Mouse (Mus musculus): ENCODE measurements at regions not wholly inside any gene's neighbourhood (a gene's known extent, or its start where the extent isn't known, plus 50 kb on each side); places are given as distances from the start of the nearest gene placed in this dataset.

DNA sequence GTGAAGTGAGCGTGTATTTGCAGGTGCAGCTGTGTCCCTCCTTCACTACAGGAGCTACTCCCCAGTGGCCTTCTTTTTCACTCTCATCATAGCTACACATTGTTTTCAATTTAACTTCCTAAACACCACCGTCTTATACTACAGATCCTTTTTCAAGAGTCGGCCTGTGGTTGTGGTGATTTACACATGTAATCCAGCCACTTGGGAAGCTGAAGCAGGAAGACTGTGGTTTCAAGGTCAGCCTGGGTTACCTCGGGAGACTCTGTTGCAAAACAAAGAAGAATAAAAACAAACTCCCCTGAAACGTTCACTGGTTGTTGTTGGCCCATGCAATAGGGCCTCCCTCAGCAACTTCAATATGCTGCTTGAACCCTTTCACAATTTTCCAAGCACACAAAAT is 153.8 kb upstream of the Kcnh8 start:
- no peak for DNase-seq (ENCODE audit: low read depth, low spot score)

DNA sequence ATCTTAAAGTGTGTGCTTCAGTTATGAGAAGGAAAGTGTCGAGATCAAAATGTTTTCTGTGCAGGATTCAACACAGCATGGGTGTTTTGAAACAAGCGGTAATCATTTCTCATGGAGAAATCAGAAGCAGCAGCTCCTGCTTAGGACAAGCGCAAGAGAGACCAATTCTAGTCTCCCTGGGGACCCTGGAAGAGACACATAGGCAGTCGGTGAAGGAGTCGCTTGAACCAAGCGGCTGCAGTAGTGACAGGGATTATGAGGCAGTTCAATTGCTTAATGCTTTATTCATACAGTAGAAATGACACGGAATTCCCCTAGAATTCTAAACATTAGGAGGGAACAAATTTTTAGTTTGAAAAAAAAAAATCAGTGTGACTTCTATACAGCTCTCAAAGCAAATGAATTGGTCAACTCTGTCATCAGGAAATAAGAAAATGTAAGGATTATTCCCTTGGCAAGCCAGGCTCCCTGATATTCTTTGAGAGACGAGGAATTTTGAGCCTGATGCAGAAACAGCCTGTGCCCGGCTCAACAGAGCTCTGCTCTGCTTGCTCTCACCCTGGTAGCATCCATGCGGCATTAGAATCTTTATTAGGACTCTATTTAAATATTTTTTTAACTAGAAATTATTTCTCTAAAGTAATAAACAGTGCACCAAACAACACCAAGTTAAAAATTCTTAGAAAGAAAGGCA is 143.1 kb upstream of the Kcnh8 start:
- no peak for DNase-seq (ENCODE audit: low read depth, low spot score)

DNA sequence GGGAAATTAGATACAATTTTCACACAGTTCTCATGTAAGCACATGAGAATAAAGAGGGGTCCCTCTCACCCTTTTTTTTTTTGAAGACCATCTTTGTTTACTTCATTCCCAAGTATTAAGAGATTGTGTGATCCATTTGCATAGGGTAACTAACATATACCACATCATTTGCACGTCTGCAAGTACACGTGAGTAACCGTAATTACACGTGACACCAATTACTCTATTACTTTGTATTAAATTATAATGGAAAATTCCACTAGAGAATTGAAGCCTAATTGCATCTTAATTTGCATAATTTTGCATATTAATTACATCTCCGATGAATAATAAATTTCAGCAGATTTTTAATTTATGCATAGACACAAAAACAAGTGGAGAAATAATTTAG is 142.5 kb upstream of the Kcnh8 start:
- DNase-seq (ENCODE audit: low read depth, low spot score) = no peak

DNA sequence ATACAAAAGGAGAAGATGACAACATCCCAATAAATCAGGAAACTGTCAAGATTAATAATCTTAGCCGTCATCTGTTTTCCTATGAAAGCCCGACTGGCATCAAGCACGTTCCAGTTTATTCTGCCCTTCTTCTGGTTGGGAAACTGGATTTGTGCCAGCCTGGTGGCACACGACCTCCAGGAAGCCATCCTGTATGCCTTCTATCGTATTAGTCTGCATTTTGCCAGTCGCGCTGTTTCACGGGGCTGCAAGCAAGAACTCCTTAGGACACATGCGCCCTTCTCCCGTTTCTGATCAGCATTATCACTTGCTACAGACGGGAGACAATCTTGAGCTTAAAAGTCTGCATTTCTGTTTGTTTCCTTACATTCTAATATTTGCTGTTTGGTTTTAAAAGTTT is 141.2 kb upstream of the Kcnh8 start:
- DNase-seq (ENCODE audit: low read depth, low spot score) = no peak

DNA sequence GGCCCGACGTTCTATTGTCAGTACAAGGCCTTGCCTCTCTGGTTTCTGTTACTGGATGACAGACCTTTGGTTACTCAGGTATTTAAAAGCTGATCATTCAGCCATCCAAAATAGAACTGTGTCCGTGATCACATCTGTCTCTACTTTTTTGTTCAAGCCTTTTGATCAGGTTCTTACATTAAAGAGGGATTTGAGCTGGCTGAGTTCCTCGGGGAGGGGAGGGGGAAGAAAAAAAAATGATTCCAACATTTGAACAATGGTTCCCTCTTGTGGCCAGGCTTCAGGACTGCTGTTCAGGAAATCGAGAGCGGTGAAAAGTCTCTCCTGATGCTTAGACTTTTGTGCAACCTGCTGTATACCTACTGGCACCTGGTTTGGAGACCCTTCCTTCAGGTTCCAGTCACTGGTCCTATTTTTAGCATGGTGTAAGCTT is 140.8 kb upstream of the Kcnh8 start:
- DNase-seq (ENCODE audit: low read depth, low spot score) = peak; percentile 82

DNA sequence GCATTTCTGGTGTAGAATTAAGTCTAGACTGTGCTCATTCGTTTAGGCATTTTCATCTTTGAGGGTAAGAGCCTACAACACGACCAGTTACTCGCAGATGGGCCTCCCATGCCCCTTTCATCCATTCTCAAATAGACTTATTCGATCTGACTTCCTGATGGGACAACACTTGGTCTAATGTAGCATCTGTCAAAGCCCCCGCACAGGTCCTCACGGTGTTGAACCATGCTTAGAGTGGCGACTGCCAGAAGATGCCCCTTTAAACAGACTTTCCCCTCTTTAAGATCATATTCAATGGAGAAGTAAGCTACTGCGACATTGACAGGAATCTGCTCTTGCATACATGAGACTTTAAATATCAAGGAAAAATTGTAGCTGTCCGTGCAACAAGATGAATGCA is 140.1 kb upstream of the Kcnh8 start:
- DNase-seq (ENCODE audit: low read depth, low spot score) = no peak

DNA sequence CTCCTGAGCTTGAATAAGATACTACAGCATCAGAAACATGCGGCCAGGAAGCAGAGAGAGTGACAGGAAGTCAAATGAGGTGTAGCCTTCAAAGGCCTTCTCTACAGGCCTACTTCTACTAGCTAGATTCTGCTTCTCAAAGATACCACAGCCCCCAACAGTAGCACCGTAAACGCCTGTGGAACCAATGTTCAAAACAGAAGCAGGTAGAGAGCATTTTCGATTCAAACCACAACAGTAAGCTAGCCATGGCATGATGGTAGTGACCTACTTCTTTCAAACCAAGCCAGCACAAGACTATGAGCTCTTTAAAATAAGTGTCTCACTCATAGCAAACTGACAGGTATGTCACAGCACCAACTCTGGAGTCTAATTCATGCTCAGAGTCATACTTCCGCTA is 134.0 kb upstream of the Kcnh8 start:
- no peak for DNase-seq (ENCODE audit: low read depth, low spot score)

DNA sequence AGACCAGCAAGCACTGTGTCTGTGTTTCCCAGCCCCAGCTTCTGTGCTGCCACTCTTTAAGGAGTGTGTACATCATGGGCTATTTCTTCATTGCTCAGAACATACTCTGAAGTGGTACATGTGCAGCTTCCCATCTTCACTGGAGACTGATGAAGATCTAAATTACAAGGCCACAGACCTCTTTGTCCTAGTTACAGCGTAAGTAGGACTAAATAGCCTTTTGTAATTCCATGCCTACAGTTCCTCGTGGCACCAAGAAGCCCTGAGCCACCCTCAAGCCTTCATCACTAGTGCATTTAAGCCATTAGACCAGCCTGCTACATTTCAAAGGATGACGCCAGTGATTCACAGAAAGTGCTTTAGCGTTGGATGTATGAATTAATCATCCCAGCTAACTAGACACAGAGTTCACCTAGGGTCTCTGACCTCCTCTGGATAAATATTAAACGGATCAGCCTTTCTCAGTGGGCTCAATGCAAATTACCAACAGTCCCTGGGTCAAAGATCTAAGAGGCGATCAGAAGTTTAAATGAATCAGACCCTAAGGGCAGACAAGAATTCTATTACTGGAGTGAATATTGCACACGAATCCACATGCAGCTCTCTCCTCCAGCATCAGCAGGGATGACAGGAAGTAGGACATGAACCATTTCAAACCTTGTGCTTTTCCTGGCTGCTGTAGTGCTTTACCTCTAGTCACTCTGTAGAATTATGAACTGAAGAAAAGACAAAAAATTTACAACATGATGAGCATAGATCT is 123.0 kb upstream of the Kcnh8 start:
- no peak for DNase-seq (ENCODE audit: low read depth, low spot score)

DNA sequence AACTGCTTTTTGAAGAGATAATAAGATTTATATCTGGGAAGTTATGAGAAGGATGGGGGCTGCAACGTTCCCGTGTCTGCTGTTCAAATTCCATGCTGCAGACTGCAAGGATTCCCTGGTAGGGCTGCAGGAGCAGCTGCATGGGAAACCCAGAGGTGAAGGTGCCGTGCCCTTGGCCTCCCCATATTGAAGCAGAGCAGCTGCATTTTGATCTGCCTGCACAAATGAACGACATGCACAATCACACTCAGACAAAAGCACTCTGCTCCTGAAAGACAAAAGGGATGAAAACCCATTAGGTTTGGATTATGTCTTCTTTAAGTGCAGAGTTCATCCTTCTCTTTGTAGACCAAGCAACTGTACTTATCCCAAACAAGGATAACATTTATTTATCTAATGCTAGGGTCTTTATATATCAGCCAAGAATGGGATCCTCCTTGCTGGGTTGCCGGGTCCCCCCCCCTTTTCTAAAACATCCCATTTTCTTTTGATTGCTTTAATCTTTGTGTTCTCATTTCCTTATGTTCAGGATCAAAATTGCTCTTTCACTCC is 122.3 kb upstream of the Kcnh8 start:
- DNase-seq (ENCODE audit: low read depth, low spot score) = no peak

DNA sequence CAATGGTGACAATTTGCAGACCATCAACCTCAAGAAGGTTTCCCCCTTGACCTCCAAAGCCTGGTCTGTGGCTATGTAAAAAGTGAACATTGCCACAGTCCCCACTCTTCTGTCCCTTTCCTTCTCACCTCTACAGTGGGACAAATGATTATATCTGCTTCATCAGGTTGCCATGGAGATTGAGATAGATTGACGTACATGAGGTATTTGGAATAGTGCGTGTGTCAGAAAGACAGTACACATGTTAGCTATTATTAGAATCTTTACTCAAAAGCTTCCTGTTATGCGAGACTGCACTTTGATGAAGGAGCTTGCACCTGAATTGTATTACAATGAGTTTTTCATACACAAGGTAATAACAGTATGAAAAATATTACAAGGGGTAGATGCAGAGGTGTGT is 95.7 kb upstream of the Kcnh8 start:
- no peak for DNase-seq (ENCODE audit: low read depth, low spot score)

DNA sequence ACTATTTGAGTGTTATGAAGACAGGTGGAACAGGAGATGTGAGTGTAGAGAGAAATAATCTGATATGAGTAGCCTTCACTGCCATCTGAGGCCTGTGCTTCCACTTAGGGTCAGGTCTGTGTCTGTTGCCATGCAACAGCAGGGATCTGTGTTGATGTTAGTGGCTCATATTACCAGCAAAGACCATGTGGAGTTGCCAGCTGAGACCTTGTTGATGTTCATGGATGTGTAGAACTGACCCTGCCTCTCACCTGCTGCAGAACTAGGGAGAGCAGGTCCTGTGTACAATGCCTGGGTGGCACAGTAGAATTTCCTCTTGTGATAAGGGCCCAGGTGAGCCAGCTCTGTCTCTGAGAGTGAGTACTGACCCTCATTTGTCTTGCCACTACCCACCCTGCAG is 72.2 kb upstream of the Kcnh8 start:
- no peak for DNase-seq (ENCODE audit: low read depth, low spot score)

All from brain, adult 2 months (tissue).